Mouse (Mus musculus) lung, adult 2 months (tissue): ENCODE data around the gene Ppard. TPM values are rescaled to one million over a fixed set of nuclear protein-coding genes. Genes with fewer than 3 reads are reported as not detected.
A peak's percentile ranks its signal among the peaks of the same experiment; 100 is the strongest.
"Not testable (repeated sequence)": the region's sequence is repeated elsewhere in the genome, so short reads cannot be mapped to it uniquely, and the experiment has no call there.

Experiments
- DNase-seq: peaks from one replicate; pipeline ENCODE4 v3.0.0; 2022
- H3K4me1 ChIP-seq: fragments of 200-500 bp; 2 replicates; pipeline ENCODE4 v1.6.1; 2011; ENCODE audit warnings: low read length; ENCODE audit not compliant: control insufficient read depth, insufficient read depth
- H3K4me3 ChIP-seq: fragments of 200-500 bp; replicated peaks from 2 replicates; pipeline ENCODE3; 2011; ENCODE audit warnings: low read depth, mild to moderate bottlenecking, control low read depth, low read length; ENCODE audit errors: extremely low read depth
- CTCF ChIP-seq: fragments of 200-500 bp; IDR thresholded peaks from 2 replicates; pipeline ENCODE4 v1.5.1; 2011; ENCODE audit warnings: mild to moderate bottlenecking, low read length, control low read depth; ENCODE audit not compliant: insufficient read depth
- POLR2A ChIP-seq: fragments of 200-500 bp; IDR thresholded peaks from 2 replicates; pipeline ENCODE4 v1.6.1; 2011; ENCODE audit warnings: low read depth, mild to moderate bottlenecking, control low read depth, low read length, borderline replicate concordance; ENCODE audit errors: extremely low read depth
- WGBS: fragments of 180-500 bp; shearing (Covaris S2); methylation state at CpG from one replicate; pipeline ENCODE4 v1.1.7; 2018; 5-methylcytosine and 5-hydroxymethylcytosine counted together
- polyA plus RNA-seq: library from polyadenylated mRNA; depleted of rRNA; stranded (reverse); fragments of >200 nt; gene quantifications from 2 replicates; pipeline ENCODE4 v1.2.3, GENCODE M21; 2012

Ppard gene
- polyA plus RNA-seq, 1 experiment = 41.7 TPM

DNA sequence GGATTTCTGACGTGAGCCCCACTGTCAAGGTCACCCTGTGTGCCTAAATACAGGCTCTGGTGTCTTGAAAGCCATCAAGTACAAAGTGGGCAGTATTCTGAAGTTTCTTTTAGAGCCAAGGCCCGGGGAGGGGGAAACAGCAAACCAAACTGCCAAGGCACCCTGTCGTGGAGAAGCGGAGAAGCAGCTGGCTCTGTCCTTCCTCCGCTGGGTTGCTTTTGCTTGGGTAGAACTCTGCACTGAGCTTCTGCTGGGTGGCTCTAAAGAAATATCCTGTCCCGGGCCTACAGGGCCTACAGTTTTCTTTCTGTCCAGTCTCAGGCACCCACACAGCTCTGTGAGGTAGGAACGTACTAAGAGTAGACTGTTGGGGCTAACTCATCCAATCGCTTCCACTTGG is 25.4 kb upstream of the Ppard start:
- no peak for DNase-seq
- 67% methylated on average over 8 of the region's 8 CpGs for WGBS
- Histone ChIP-seq H3K4me1 (peaks cover 8% of the 10 kb centered on the region; the same call in 1 of the 2 replicates), H3K4me3 (no peak overlapping the region)
- TF ChIP-seq CTCF = no peak

DNA sequence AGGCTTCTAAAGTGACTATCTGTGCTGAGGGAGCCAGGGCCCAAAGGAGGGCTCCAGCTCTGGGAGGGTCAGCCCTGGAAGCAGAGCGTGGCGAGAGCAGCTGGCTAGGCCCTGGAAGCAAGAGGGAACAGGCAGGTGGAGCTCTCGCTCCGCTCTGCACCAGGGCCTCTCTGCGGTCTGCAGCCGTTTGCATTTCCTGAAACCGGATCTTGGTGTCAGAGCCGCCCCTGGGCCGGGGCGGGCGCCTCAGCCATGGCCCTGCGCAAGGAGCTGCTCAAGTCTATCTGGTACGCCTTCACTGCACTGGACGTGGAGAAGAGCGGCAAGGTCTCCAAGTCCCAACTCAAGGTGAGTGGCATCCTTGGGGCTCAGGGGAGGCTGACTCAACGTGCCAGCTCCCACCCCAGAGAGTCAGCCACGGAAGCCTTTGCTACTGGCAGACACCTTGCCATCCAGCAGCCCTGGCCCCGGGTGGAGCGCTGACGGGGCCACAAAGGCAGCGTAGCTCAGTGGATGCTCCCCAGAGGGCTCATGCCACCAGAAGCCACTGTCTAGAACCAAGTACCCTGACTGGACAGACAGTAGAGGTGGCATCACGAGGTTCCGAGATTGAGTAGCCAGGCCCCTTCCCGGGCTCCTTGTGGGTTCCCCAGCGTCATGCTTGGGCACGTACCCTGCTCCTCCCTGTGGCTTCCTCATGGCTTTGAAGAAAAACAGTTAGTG is 24.7 kb upstream of the Ppard start, which contains the start of gene Def6:
Def6 (plus strand) TSS at position 188 of the 723 bp plus-strand sequence.
- Histone ChIP-seq H3K4me1 (peaks cover 10% of the 10 kb centered on the region), H3K4me3 (peak within 1 kb of the TSS; percentile 72)
- WGBS = 16% methylated on average over 26 of the region's 26 CpGs
- TF ChIP-seq CTCF (peak; percentile 63), POLR2A (peak; percentile 72; the same call in 1 of the 2 replicates)
- peak; percentile 59 for DNase-seq

DNA sequence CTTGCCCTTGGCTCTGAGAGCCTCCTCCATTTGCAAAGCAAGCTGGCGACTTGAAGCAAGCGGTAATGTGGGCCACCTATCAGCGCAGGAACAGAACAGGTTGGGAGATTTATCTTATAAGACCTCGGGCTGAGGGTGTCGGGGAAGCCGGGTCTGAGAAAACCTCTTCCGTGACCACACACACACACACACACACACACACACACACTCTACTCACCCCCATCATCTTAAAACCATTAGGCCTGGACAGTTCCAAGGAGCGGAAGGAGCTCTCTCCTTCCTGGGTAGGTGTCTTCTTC is 24.2 kb upstream of the Ppard start:
- Histone ChIP-seq H3K4me3 (peak overlapping the region; percentile 72), H3K4me1 (peaks cover 10% of the 10 kb centered on the region)
- no peak for TF ChIP-seq CTCF
- no peak for TF ChIP-seq POLR2A
- no peak for DNase-seq
- WGBS = 66% methylated on average over 8 of the region's 8 CpGs

- no peak for DNase-seq
- no peak overlapping the region for H3K4me3 ChIP-seq
These were observed 22.9 kb upstream of the Ppard start for GRCm38 (mm10) chr17:28209457-28210110.

DNA sequence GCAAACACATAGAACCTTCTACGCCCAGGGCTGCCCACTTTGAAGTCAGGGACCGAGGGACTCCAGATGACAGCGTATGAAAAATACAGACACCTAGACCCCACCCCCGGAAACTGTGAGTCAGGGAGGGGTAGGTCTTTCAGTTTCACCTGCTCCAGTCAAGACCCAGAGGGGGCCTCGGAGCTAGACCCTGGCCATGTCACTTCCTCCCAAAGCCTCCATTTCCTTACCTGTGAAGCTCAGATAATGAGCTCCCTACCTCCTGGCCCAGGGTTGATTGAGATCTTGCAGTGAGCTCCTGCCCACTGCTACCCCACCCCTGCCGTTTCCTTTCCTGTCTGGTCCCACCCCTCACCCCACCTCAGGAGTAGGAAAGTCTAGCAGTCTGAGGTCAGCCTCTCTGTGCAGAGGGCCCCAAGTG is 20.6 kb upstream of the Ppard start:
- TF ChIP-seq CTCF (no peak), POLR2A (no peak)
- DNase-seq = no peak
- no peak overlapping the region for H3K4me3 ChIP-seq
- peaks cover 10% of the 10 kb centered on the region for H3K4me1 ChIP-seq
- 51% methylated on average over 6 of the region's 6 CpGs for WGBS

More at GRCm38 (mm10) chr17:28209457-28210110, 22.9 kb upstream of the Ppard start:
- 63% methylated on average over 4 of the region's 4 CpGs for WGBS
- H3K4me1 ChIP-seq = peaks cover 10% of the 10 kb centered on the region
- no peak for TF ChIP-seq POLR2A
- TF ChIP-seq CTCF = no peak

DNA sequence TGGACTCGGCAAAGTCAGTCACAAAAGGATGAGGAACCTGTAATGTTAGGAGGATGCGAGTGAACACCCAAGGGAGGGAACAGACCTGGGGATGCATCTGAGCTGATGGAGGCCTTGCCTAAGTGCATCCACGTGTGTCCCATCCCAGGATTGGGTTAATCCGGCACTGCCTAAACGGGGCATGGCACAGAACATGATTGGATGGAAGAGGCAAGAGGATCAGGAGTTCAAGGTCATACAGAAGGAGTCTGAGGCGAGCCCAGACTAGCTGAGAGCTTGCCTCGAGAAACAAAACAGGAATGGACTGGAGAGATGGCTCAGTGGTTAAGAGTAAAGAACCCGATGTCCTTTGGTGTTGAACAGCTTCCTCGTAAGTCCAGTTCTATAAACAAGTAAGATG is 20.1 kb upstream of the Ppard start:
- no peak for TF ChIP-seq POLR2A
- Histone ChIP-seq H3K4me3 (no peak overlapping the region), H3K4me1 (peaks cover 10% of the 10 kb centered on the region)
- DNase-seq = no peak
- 47% methylated on average over 9 of the region's 9 CpGs for WGBS

DNA sequence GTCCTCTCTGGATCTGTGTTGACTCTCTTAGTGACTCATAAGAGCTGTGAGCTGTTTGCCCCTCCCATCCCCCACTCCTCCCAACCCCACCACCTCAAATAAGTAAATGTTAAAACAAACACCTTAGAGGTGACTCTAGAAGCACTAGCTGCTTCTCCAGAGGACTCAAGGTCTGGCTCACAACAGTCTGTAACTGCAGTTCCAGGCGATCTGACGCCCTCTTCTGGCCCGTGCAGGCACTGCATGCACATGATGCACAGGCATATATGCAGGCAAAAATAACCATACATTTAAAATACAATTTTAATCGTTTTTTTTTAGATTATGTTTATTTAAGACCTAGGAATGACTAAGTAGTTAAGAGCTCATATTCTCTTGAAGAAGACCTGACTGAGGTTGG is 19.3 kb upstream of the Ppard start:
- 30% methylated on average over 4 of the region's 4 CpGs for WGBS
- DNase-seq = no peak

DNA sequence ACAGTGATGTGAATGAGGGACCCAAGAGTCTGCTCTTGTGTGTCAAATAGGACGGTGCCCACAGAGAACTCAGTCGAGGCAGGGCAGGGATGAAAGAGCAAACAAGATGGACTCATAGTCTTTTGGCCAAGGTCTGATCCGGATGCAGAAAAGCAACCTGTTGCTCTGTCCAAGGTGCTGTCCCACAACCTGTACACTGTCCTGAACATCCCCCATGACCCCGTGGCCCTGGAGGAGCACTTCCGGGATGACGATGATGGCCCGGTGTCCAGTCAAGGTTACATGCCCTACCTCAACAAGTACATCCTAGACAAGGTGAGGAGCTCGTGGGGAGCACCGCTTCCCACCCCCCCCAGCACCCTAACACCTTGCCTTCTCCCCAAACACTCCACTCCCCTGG is 15.7 kb upstream of the Ppard start:
- WGBS = 79% methylated on average over 9 of the region's 9 CpGs
- TF ChIP-seq POLR2A (no peak), CTCF (no peak)
- Histone ChIP-seq H3K4me1 (peaks cover 5% of the 10 kb centered on the region), H3K4me3 (no peak overlapping the region)
- no peak for DNase-seq

More for the DNA sequence above, 19.3 kb upstream of the Ppard start:
- Histone ChIP-seq H3K4me1 (peaks cover 5% of the 10 kb centered on the region), H3K4me3 (no peak overlapping the region)
- TF ChIP-seq CTCF (peak; percentile 51), POLR2A (no peak)

- WGBS = 22% methylated on average over 23 of the region's 23 CpGs
- Histone ChIP-seq H3K4me1 (peaks cover 3% of the 10 kb centered on the region; the same call in 1 of the 2 replicates), H3K4me3 (no peak overlapping the region)
- TF ChIP-seq POLR2A = no peak
- TF ChIP-seq CTCF = no peak
- no peak for DNase-seq
These were observed 14.5 kb upstream of the Ppard start for GRCm38 (mm10) chr17:28217721-28218649.

GRCm38 (mm10) chr17:28222463-28222862 is 10.0 kb upstream of the Ppard start:
- 93% methylated on average over 10 of the region's 10 CpGs for WGBS
- not testable (repeated sequence) for H3K4me1 ChIP-seq, H3K4me3 ChIP-seq, DNase-seq
